Mouse (Mus musculus): ENCODE data around the gene Mfsd7a.

Gene Mfsd7a

DNA sequence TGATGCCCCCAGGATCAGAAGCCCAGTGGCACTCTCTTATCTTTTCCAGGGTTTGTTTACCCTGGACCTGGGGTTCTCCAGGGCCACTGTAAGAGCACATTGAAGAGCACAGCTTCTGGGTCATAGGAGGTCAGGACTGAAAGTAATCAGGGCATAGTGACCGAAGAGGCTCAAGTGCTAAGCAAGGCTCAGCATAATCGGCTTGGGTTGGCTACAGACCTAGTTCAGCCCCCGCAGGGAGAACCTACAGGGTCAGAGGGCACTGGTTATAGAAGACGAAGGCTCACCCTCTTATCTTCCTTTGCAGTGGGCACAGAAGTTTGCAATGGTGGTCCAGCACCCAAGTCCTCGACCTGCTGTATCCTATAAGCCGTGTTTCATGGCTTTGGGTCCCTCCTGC, 17.5 kb downstream of the Mfsd7a start:
- no peak for DNase-seq

DNA sequence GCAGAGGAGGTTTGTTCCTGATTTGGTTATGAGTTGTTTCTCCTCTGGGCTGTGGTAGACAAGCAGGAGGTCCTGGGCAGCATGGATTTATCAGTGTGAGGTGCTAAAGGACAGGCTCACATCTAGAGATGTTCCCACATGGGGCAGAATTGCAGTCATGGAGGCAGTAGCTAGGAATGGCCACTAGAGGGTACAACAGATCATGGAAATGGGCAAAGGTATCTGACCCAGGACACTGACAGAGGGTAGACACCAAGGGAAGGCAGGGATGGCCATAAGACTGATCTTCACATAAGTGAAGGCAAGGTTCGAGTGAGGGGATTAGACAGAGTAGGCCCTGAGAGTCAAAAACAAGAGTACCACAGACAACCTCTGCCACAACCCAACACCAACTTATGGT, 21.5 kb downstream of the Mfsd7a start:
- peak; percentile 54 for DNase-seq

DNA sequence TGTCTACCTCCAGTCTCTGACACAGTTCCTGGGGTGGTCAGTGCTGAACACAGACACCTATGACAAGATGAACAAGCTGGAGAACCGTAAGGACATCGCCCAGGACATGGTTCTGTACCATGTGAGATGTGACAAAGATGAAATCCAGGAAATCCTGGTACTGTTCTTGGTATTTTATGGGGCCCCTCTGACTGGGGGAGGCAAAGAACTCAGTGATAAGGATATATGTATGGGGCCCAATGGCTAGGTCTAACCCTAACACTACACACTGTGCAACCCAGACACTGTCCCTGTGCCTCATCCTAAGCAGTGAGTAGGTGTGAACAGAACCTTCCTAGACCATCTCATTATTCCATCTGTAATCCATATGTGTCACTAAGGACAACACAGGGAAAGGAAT, 25.3 kb downstream of the Mfsd7a start:
- no peak for DNase-seq

DNA sequence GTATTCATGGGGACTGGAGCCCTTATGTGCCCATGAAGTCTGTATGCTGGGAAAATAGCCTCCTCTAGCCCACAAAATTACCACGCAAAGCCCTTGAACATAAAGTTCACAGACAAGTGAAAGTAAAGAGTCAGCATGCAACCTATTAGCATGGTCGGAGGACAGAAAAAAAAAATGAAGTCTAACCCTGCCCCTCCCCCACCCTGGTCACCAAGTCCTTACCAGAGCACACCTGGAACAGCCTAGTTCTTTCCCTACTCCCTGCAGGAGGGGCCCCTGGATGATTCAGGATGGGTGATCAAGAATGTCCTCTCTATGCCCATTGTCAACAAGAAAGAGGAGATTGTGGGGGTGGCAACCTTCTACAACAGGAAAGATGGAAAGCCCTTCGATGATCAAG, 25.9 kb downstream of the Mfsd7a start:
- no peak for DNase-seq

DNA sequence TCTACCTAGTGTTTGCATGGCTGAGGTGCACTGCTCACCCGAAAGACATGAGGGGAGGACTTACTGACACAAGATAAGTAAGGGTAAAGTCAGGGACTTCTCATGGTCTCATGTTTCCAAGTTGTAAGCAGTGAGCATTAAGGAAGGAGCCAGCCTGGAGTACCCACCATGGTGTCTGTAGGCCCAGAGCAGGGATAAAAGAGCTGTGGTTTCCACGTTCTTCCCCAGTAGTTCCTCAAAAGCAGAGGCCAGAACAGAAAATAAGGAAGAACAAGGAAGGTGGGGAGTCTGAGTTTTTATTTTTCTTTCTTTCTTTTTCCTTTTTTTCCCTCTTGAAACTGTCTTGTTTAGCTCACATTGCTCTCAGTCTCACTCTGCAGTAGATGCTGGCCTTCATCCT, 34.0 kb downstream of the Mfsd7a start:
- DNase-seq, result no peak

DNA sequence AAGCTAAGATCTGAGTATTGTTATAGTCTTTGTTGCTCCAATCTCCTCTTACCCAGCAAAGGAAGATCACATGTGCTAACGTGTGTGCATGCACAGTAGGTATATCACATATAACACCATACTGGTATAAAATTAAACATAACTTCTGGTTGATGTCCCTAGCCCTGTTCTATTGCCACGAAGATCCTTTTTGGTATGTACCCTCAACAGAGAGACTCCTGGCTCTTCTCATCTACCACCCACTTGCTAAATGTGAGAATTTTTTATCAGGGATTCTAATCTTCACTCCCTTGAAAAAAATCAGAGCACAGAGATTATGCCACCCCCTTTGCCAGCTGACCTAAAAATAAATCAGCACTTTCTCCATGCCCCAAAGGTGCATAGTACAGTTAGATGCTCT, 41.7 kb downstream of the Mfsd7a start:
- no peak for DNase-seq

DNA sequence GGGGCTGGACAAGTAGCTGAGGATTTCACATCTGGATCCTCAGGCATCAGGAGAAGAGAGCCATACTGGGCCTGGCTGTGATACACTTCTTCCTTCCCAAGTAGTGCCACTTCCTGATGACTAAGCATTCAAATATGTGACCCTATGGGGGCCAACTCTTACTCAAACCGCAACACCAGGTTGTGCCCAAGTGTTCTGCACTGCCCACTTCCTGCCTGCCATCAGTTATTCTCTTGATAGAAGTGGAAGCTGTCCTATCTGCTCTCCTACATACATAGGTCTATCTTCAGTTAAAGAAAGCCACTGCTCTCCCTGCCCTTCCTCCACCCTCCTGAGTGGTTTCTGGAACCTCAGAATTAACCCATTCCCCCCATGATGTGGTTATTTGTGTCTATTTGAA, 43.2 kb downstream of the Mfsd7a start:
- no peak for DNase-seq

DNA sequence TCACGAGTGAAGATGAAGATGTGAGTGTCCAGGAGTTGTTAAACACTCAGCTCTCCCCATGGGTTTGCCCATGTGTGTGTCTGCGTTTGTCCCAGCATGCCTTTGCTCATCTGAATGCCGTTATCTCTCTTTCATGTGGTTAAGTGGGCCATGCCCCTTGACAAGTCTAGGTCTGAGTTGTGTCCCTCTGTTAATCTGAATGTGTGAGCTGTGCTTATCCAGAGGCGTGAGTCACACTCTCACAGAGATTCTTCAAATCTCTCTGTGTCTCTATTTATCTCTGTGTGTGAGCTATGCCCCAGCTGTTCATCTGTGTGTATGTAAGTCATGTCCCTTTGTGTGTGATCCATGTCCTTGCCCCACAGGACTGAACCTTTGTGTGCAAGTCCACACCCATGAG, 45.2 kb downstream of the Mfsd7a start:
- no peak for DNase-seq
